Comparison of ENCODE assay signal across 7 mouse cellular contexts in the genomic region with DNA sequence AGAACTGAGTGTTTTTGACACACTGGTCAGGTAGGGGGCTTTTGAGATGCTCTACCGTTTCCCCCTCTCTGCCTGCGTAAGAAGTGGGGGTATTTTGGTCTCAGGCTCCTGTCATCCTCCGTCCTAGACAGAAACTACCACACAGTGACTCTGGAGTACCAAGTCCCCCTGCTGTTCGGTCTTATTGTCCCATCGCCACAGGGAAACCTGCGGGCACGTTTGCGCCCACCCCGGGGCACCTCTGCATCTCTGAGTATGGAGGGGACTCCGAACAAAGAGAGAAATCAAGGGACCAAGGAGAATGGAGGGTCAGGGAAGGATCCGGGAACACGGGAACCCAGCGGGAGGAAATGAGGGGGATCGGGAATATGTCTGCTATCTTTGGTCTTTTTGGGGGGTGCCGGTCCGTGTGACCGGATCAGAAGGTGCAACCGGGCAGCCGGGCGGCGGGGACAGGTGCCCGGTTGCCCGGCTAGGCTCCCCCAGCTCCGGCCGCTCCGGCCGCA. TPM values are rescaled to one million over a fixed set of nuclear protein-coding genes. Genes with fewer than 3 reads are reported as not detected.
A peak's percentile ranks its signal among the peaks of the same experiment; 100 is the strongest.
DNase-seq lines count a peak whose midpoint lies in the region; ATAC-seq and TF ChIP-seq lines count a peak whose summit lies in the region.

No protein-coding gene starts in this region.

- peak overlapping the region; percentile 78 for H3K4me2 ChIP-seq in kidney, postnatal 0 days (ENCODE audit: low read length)

- peak overlapping the region; percentile 94 for H3K9ac ChIP-seq in kidney, postnatal 0 days (ENCODE audit: low read depth, low read length)

- H3K4me1 ChIP-seq in testis, adult 2 months (ENCODE audit: control insufficient read depth, insufficient read depth, low read length) = peaks cover 15% of the 10 kb centered on the region
- peaks cover 6% of the 10 kb centered on the region for H3K4me1 ChIP-seq in brown adipose tissue, adult 24 weeks (ENCODE audit: control insufficient read depth, insufficient read depth, insufficient read length, low read length)
- H3K4me1 ChIP-seq in kidney, postnatal 0 days (replicated peaks; ENCODE audit: insufficient read depth, low read length) = 0 out of 2 replicates have a peak, but pooled peaks cover 4% of the 10 kb centered on the region

- TF ChIP-seq CTCF in testis, adult 2 months (IDR thresholded peaks at IDR 0.05; ENCODE audit: control insufficient read depth, insufficient read depth, insufficient replicate concordance, low read depth, low read length) = no peak
- TF ChIP-seq CTCF in kidney, postnatal 0 days (IDR thresholded peaks at IDR 0.05; ENCODE audit: low read depth) = peak; percentile 59

- under 1% methylated on average over 27 of the region's 27 CpGs for WGBS in kidney, postnatal 0 days

- DNase-seq in testis, postnatal 10 days (ENCODE audit: low spot score) = no peak
- peak; percentile 83 for DNase-seq in kidney, postnatal 0 days (ENCODE audit: low spot score)
- peak; percentile 85 for DNase-seq in splenic B cell, adult 2 months (ENCODE audit: low read depth, low spot score)

- H3K9me3 ChIP-seq in kidney, postnatal 0 days (replicated peaks; ENCODE audit: low read length) = no peaks in the 10 kb centered on the region

- peak; percentile 22 for ATAC-seq in granulocyte monocyte progenitor cell, adult 5-6 weeks (replicated peaks; ENCODE audit: poor library complexity, severe bottlenecking)
- peak; percentile 56 for ATAC-seq in kidney, postnatal 0 days (replicated peaks; ENCODE audit: low FRiP score, low read depth)
- ATAC-seq in megakaryocyte progenitor cell, adult 5-6 weeks (replicated peaks; ENCODE audit: poor library complexity) = peak; percentile 35

- peak overlapping the region; percentile 95 for H3K4me3 ChIP-seq in testis, adult 2 months (ENCODE audit: control insufficient read depth, low read depth, low read length)
- peak overlapping the region; percentile 85 for H3K4me3 ChIP-seq in brown adipose tissue, adult 24 weeks (ENCODE audit: insufficient read depth, low read depth, low read length)
- peak overlapping the region; percentile 67 for H3K4me3 ChIP-seq in kidney, postnatal 0 days (replicated peaks; ENCODE audit: low read depth, low read length)

- TF ChIP-seq POLR2A in testis, adult 2 months (IDR thresholded peaks at IDR 0.05; ENCODE audit: control insufficient read depth, low read depth, low read length) = no peak

- H3K27ac ChIP-seq in testis, adult 2 months (ENCODE audit: control insufficient read depth, insufficient read depth, low read depth, low read length) = peak overlapping the region; percentile 99
- H3K27ac ChIP-seq in brown adipose tissue, adult 24 weeks (replicated peaks; ENCODE audit: low read depth, low read length) = peak overlapping the region; percentile 100
- H3K27ac ChIP-seq in kidney, postnatal 0 days = peak overlapping the region; percentile 99

- no peaks in the 10 kb centered on the region for H3K36me3 ChIP-seq in testis, adult 2 months (ENCODE audit: control insufficient read depth, insufficient read depth, low read length)
- H3K36me3 ChIP-seq in kidney, postnatal 0 days (ENCODE audit: insufficient read depth, low read length) = peaks cover 6% of the 10 kb centered on the region
- peaks cover under 1% of the 10 kb centered on the region; the same call in 1 of the 2 replicates for H3K36me3 ChIP-seq in splenic B cell, adult 2 months (ENCODE audit: control insufficient read depth, insufficient read depth, low read length, poor library complexity, severe bottlenecking)

- H3K27me3 ChIP-seq in testis, adult 2 months (ENCODE audit: control insufficient read depth, insufficient read depth, low read length) = no peaks in the 10 kb centered on the region
- no peaks in the 10 kb centered on the region for H3K27me3 ChIP-seq in kidney, postnatal 0 days (ENCODE audit: insufficient read depth, low read length)
- no peaks in the 10 kb centered on the region for H3K27me3 ChIP-seq in splenic B cell, adult 2 months (ENCODE audit: control insufficient read depth, insufficient read depth, low read length, poor library complexity, severe bottlenecking)

RNA-seq across cellular contexts. Expression of a gene that starts 0.6 kb away (rescaled TPM):
- polyA plus RNA-seq in testis, adult 2 months (2012; rRNA removed) = 1.8 TPM in 2 replicates
- 28.4 and 31.5 TPM in 2 replicates for polyA plus RNA-seq in brown adipose tissue, adult 24 weeks (2012; ENCODE audit: insufficient read depth, insufficient read length, missing spikeins)
- total RNA-seq in granulocyte monocyte progenitor cell, adult 5-6 weeks (2014; fragmentation: Nextera tagmentation) = 8.9 and 11.3 TPM in 2 replicates
- total RNA-seq in granulocyte monocyte progenitor cell, adult 5-6 weeks (2017) = 59.3 and 73.1 TPM in 2 replicates
- polyA plus RNA-seq in kidney, postnatal 0 days (2015; fragmentation: Nextera tagmentation; extraction: Ambion mirVana) = 50.3 and 62.0 TPM in 2 replicates
- 30.6 and 65.4 TPM in 2 replicates for total RNA-seq in megakaryocyte progenitor cell, adult 5-6 weeks (2015)
- total RNA-seq in megakaryocyte progenitor cell, adult 5-6 weeks (2017) = 39.1 and 62.3 TPM in 2 replicates

Comparison
In these comparisons a context has a peak if more than half of its experiments do, and no peak if none do; other contexts are left out.
1. RNA of a gene that starts 0.6 kb away (polyA plus RNA-seq): 50.3 to 62.0 TPM in kidney, postnatal 0 days and 28.4 to 31.5 TPM in brown adipose tissue, adult 24 weeks; 1.8 TPM in testis, adult 2 months; every median in the first group is over 10 times any median in the second.
2. Peak in every context shown above with its lines, with median percentiles within 50 percentile points of each other: H3K27ac ChIP-seq, H3K4me3 ChIP-seq and ATAC-seq.